Mouse (Mus musculus) cerebellum, adult 2 months (tissue): ENCODE measurements around the gene Fscn3.

ENCODE experiments used
- CTCF ChIP-seq: fragments of 200-500 bp; IDR thresholded peaks from 2 replicates; pipeline ENCODE4 v1.5.1; 2011; ENCODE audit warnings: low read depth, mild to moderate bottlenecking, control low read depth, low read length, moderate library complexity, borderline replicate concordance; ENCODE audit not compliant: insufficient read depth
- POLR2A ChIP-seq: fragments of 200-500 bp; IDR thresholded peaks from 2 replicates; pipeline ENCODE4 v1.6.1; 2011; ENCODE audit warnings: low read length, control low read depth, borderline replicate concordance; ENCODE audit not compliant: insufficient read depth

DNA sequence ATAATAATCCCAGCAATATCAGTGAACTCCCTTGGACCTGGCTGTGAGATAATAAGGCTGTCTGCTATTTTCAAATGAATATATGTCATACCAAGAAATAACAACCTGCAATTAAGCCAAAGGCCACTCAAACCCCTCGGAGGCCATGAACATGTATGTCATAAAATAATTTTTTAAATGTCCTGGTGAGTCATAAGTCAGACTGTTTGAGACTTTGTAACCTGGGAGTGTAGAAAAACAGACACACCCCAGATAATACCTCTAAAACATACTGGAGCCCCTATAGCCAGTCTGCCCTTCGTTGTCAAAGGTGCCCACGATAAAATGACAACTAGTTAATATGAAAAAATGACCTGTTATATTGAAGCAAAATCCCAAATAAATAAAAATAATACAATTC lies 38.6 kb upstream of the Fscn3 start:
- TF ChIP-seq CTCF (no peak), POLR2A (no peak)
